Mouse (Mus musculus): ENCODE results near the gene Mus81.
A peak's percentile ranks its signal among the peaks of the same experiment; 100 is the strongest.
"Not testable (repeated sequence)": the region's sequence is repeated elsewhere in the genome, so short reads cannot be mapped to it uniquely, and the experiment has no call there.

Gene Mus81

DNA sequence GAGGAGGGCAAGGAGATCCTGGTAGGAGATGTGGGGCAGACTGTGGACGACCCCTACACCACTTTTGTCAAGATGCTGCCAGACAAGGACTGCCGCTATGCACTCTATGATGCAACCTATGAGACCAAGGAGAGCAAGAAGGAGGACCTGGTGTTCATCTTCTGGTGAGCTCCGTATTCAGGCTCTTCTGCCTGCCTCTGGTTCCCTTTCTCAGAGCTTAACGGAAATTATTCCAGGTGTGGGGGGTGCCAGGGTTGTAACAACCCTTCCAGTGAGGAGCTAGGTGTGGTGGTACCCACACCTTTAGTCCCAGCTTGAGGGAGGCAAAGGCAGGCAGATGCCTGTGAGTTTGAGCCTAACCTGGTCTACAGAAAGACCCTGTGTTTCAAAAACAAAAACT is 4.4 kb upstream of the Mus81 start:
- no peak for DNase-seq (ENCODE audit: low spot score)

DNA sequence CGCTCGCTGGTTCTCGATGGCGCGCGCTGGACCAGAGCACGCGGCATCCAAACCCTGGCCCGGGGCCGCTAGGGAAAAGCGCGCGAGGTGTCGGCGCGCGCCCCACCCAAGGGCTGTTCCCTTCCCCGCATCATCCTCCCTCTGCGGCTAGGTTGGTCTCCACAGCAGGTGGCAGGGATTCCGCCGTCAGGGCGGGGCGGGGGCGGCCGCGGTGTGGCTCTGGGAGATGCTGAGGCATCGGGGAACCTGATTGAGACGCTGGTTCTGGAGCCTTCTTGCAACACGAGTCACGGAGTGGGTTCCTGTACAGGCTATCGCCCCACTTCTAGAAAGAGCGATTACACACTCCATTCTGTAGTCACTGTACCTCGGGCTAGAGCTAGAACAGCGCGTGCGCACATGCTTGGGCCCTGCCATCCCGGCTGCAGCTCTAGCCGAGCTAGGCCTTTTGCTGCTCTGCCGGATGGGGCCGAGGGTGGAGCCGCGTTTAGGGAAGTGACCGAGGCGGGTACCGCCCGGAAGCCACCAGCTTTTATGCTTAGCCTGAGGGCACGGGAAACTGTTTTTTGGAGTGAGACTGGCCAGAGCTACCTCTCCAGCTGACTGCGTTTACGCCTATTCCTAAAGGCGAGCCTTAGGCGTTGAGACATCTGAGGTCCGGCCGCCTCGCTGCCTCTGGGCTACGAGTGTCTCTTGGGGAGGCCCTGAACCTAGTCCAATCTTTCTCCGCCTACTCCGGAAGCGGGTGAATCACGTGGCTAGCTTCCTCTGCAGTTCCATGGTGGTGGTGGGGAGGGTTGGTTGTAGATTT is 2.9 kb upstream of the Mus81 start:
- DNase-seq (ENCODE audit: low spot score) = peak; percentile 78

DNA sequence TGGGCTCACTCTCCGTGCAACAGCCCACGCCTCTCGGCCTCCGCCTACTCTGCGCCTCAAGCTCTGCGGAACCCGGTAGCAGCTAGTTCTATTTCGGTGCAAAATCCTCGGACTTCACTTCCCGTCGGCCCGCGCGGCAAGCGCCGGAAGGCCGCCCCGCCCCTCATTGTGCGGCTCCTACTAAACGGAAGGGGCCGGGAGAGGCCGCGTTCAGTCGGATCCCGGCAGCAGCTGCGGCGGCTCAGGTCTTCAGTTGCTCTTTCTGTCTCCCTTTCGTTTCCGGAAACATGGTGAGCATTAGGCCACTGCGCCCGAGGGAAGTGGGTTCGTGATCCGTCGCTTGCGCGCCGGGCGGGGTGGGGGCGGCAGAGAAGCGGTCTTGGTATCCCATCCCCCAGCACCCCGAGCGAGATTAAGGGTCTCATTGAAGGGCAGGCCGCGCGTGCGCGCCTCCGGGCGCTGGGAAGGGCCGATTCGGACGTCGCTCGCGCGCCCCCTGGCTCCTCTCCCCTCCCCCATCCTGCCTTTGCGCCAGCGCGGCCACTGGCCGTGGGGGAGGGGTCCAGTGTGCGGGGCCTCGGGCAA is 2.2 kb upstream of the Mus81 start, which contains the start of gene Cfl1:
Gene Cfl1, plus strand, starts transcription at position 143 of the 585 bp plus-strand sequence.
- DNase-seq (ENCODE audit: low spot score) = peak; percentile 95

DNA sequence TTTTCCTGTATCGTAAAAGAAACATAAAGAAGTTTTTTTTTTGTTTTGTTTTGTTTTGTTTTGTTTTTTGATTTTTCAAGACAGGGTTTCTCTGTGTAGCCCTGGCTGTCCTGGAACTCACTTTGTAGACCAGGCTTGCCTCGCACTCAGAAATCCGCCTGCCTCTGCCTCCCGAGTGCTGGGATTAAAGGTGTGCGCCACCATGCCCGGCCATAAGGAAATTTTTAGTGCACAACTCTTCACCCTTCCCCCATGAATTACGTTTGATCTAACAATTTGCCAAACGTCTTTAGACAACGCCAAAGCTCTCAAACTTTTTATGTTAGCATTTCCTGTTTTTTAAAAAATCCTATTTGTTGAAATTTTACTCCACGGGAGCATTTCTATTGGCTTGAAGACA is 1.5 kb upstream of the Mus81 start:
- not testable (repeated sequence) for DNase-seq (ENCODE audit: low spot score)

DNA sequence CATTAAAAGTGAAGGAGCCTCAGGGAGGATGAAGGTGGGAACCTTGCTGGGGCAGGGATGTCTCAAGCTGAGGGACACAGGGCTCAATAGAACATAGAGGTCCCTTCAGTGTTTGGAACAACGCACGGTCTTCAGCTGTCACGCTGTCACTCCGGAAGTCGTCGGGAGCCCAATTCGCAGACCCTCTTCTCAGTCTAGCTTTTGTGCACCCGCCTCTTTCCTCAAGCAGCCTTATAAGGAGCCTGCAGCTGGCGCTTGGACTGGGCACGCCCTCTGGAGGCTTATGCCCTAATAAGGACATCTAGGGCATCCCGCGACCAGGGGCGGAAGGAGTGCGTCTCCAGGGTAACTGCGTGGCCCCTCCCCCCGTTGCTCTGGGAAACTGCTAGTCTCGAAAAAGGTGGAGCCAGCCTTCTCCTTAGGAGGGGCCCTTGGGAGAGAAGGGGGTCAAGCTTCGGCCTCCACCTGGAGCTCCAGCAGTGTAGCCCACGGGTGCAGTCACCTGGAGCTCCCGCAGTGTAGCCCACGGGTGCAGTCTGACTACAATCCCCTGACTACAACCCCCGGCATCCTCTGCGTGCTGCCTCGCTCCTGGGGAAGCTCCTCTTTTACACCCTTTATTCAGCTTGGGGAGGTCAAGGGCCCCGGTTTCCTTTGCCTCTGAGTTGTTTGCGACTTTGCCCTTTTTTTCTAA is 823 bp upstream of the Mus81 start:
- peak; percentile 96 for DNase-seq (ENCODE audit: low spot score)

DNA sequence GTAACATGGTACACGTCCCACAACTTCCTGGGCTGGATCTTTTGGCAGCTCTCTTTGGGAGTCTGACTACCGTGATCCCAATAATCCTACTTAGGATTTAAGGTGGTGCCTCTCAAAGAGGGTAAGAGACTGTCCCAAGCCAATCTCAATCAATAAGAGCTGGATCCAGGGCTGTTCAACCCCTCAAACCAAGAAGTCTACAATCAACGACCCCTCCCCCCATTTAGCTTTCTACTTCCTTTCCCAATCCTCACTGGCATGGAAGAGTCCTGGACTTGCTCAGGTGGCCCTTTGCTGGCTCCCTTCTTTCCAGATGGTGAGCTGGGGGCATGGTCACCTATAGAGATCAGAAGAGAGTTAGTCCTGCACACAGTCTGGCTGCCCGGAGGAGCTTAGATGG is 1.4 kb downstream of the Mus81 start:
- no peak for DNase-seq (ENCODE audit: low spot score)

DNA sequence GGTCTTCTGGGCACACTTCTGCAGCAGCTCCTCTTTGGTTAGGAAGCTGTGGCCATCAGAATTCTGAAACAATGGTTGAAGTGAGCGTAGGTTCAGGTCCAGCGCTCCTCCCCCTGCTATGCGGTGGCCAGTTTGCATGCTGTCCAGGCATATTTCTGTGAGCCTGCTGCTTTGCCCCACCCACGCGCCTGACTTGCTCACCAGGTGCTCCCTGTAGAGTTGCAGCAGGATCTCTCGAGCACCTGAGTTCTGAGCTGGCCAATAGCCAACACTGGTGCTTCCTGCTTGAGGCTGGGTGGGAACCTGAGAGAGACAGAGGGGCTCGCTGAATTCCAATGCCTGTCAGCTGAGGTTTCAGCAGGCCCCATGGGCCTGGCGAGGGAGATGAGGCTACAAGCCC is 1.9 kb downstream of the Mus81 start:
- no peak for DNase-seq (ENCODE audit: low spot score)

DNA sequence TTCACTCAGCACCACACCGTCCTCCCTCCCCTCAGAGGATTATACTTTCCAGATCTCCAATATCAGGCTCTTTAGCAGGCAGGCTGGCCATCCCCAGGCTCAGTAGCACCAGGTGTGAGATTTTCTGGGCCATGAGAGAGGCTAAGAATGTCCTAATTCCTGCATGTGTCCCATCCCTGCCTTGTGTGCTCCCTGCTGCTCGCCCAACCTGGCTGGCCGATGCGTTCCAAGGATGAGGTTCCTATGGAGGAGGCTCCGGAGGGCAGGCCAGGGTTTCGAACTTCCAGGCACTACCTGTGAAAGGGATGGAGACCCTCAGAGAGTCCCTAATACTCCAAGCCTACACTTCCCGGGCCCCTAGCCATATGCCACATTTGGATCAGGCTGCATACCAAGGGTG is 2.4 kb downstream of the Mus81 start:
- DNase-seq (ENCODE audit: low spot score) = no peak

DNA sequence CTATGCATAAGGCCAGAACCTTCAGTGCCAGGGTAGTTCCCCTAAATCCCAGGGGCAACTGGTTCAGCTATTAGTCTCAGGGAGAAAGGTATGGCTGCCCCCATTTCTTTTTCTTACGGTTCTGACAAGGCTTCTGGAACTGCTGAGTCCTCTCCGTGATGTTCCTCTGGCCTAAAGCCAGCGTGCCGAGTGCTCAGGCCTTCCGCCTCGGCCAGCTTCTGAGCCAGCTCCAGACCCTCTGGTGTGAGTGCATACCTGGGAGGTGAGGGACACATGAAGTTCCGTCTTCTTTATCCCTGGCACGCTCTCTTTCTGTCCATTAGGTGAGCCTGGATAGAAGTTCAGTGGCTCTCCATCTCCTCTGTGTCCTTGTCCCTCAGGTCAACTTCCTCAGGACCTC is 2.8 kb downstream of the Mus81 start:
- no peak for DNase-seq (ENCODE audit: low spot score)

DNA sequence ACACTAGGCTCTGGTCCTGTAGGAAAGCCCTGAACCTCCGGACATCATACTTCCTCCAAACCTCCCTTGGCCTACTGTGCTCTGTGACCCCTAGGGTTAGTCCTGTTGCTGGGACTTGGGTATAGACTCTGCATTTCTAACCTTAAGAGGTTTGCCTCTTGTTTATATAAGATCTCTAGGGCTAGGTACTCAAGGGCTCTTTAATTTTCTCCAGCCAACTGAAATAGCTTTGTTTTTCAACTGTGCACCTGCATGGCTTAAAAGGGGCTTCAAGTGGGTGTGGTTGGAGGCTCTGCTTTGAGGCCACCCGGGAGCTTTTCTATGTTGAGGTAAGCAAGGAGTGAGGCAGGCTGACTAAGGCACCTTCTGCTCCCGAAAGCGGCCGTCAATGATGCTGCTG is 3.7 kb downstream of the Mus81 start:
- DNase-seq (ENCODE audit: low spot score) = no peak

DNA sequence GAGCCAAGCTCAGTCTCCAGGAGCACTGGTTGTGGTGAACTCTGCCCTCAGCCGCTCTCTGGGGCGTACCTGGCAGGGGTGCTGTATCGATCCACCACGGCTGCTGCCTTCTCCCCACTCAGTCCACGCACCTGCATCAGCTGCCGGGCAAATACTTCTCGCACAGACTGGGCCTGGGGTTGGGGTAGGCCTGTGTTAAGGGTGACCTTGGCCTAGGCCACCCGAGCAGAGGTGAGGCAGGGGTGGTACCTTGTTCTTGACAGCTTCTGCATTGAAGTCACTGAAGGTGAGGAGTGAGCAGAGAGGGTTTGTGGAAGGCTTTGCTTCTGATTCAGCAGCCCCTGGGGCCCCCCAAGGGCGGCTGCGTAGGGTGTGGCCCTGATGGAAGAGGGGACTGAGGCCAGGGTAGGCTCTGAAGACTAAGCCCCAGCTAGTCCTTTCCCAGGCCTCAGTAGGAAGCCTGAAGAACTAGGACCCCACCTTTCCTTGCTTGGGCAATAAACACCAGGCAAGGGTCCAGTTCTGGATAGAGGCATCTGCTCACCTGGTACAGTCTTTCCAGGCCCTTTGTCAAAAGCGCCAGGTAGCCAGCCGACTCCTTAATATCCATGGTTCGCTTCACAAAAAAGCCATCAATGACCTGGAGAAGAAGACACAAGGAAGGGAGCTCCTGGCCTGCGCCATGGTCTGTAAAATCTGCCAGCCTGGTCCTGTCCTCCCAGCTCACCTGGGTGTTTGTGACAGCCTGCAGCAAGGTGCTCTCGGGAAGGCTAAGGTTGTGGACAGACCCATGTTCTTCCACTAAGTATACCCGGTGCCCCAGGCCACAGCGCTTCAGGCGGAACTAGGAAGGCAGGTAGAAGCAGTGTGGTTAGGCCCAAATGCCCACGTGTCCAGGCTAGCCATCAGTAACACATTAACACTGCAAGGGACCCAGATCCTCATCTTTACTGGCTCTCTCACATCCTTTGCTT is 4.5 kb downstream of the Mus81 start:
- DNase-seq (ENCODE audit: low spot score) = no peak

DNA sequence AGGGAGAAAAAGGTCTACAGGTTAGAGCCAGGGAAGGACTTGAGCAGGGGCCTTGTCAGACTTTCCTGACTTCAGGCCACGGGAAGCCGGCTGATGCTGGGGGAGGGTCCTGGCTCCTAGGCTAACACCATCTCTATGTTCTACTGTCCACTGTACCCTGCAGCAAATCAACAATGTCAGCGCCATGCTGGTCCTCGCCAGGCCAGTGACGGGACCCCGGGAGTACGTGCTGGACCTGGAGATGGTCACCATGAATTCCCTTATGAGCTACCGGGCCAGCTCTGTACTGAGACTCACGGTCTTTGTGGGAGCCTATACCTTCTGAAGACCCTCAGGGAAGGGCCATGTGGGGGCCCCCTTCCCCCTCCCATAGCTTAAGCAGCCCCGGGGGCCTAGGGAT is 6.8 kb downstream of the Mus81 start:
- no peak for DNase-seq (ENCODE audit: low spot score)

DNA sequence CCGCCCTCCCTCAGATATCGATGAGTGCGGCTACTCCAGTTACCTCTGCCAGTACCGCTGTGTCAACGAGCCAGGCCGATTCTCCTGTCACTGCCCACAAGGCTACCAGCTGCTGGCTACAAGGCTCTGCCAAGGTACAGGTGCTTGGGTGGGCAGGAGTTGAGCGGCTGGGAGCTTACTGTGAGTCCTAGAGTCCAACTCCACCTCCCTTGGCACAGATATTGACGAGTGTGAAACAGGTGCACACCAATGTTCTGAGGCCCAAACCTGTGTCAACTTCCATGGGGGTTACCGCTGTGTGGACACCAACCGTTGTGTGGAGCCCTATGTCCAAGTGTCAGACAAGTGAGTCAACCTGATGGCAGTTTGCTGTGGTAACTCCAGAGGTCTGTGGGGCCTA is 8.2 kb downstream of the Mus81 start:
- no peak for DNase-seq (ENCODE audit: low spot score)

DNA sequence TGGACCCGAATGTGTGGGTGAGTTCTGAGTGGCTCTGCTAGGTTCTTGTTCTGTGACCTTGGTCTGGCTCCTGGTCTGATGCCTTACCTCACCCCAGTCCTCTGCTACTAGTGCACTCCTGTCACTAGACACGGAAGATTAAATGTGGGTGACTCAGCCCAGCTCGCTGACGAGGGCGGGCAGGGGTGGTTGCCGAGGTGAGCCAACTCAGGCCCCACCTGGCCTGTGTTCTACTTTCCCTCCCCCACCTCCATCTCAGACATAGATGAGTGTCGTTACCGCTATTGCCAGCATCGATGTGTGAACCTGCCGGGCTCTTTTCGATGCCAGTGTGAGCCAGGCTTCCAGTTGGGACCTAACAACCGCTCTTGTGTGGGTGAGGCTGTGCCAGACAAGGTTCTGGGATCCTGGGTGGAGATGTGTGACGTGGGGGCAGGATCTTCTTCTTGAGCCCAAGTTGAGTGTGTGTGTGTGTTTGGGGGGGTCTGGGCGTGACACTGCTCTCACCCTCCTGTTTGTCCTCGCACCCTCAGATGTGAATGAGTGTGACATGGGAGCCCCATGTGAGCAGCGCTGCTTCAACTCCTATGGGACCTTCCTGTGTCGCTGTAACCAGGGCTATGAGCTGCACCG is 10.4 kb downstream of the Mus81 start:
- DNase-seq (ENCODE audit: low spot score) = no peak

DNA sequence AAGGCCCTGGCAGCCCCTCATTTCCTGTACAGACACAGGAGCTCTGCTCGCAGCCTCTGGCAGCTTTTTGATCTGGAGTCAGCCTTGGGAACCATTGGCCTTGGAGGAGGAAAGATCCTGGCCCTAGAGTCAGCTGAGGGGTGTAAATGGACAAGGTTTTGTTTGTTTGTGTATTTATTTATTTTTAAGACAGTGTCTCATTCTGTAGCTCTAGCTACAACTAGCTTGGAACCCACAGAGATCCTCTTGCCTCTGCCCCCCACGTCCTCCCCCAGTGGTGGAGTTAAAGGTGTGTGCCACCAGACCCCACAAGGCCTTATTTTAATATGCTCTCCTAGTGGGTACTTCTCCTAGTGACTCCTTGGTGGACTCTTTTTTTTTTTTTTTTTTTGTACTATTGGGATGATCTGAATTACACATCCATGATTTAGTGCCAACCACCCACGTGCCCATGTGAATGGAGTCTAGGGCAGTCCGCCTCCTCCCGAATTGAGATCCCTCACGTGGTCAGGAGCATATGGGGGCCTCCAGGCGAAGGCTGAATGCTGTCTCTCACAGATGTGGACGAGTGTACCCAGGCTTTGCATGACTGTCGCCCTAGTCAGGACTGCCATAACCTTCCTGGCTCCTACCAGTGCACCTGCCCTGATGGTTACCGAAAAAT is 11.1 kb downstream of the Mus81 start:
- DNase-seq (ENCODE audit: low spot score) = no peak

DNA sequence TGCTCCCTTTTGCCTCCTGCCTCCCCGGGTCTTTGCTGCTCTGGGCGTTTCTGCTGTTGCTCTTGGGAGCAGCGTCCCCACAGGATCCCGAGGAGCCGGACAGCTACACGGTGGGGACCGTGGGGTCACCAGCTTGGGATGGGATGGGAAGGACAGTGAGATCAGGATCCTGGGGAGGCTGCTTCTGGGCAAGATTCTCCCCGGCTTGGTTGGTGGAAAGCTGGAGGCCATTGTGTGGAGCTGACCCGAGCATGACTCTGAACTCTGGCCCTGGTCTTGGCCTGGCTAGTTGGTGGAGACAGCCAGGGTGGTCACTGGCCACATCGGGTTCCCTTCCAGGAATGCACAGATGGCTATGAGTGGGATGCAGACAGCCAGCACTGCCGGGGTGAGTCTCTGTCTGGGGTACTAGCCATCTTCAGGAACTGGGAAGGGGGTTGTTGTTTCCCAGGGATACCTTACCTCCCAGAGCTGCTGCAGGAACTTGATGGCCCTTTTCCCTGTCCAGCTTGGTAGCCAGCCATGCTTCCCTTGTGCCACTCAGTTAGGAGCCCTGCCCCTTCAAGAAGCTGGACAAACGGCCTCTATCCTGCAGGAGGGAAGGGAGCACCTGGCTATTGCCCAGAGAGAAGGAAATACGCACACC is 13.0 kb downstream of the Mus81 start:
- DNase-seq (ENCODE audit: low spot score) = no peak

DNA sequence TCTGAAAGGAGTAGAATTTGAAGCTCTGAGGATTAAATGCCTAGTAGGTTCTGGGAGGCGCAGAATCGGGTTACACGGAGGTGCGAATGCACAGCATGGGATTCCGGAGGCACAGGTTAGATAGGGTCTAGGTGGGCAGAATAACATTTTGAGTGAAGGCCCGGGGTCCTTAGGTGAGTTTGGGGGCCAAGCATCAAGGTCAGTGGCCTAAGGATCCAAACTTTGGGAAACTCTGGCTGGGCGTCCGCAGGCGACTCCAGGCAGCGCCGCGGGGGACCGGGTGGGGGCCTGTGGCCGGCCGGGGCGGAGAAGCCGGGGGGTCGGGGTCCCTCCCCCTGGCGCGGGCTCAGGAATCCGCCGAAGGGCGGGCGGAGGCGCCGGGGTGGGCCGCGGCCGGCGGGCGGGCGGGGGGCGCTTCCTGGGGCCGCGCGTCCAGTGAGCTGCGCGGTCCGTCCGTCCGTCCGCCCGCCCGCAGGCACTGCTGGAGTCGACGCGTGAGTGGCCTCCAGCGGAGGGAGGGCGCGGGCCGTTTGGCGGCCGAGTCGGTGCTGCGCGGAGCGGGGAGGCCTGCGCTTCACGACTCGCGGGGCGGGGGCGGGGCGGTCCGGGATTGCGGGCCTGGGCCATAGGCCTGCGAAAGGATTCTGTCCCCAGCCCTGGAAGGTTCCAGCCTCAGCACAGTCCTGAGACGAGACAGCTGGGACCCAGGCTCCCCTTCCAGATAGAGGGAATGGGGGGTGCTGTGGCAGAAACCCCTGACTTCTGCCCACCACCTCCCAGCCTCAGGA is 13.7 kb downstream of the Mus81 start:
- peak; percentile 59 for DNase-seq (ENCODE audit: low spot score)

DNA sequence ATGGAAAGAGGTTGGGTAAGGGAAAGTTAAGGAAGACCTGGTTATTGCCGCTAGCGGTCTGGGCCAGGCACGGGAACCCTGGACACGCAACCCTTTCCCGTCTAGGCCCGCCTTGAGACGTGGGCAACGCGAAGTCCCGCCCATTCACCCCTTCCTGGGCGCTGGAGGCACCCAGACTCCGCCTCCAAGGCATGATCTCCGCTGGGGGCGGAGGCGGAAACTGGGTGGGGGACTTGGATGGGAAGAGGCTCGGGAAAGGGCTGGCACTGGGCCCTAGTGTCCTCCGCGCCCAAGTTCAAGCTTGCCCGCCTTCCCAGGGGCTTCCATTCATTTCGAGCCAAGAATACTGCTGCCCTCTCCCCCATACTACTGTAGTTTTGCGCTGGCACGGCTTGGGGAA is 14.5 kb downstream of the Mus81 start, which contains the start of gene Efemp2:
Gene Efemp2, plus strand, starts transcription at position 235 of the 400 bp plus-strand sequence.
- peak; percentile 87 for DNase-seq (ENCODE audit: low spot score)

DNA sequence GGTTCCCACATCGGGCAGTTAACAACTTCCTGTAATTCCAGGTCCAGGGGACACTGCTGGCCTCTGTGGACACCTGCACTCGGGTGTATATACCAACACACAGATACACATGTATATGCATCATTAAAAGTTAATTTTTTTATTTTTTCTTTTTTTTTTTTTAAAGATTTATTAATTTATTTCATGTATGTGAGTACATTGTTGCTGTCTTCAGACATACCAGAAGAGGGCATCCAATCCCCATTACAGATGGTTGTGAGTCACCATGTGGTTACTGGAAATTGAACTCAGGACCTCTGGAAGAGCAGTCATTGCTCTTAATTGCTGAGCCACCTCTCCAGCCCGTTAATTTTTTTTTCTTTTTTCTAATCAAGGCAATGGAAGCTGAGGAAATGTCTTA is 15.3 kb downstream of the Mus81 start:
- no peak for DNase-seq (ENCODE audit: low spot score)

DNA sequence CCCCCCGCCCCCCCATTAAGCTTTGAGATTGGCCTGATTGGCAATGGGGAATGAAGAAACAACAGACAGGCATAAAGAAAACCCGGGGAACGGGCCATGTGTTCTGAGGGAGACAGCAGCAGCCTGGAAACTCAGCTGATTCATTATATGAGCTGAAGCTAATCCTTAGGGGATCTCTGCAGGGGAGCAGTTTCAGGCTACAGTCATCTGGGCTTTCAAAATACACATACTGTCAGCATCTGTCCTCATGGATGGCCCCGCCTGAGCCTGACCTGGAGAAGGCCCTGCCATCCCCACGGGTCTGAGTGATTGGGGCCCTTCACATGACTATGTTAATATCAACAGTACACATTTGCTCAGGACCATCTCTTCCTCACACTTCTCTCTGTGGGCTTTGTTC is 16.4 kb downstream of the Mus81 start:
- DNase-seq (ENCODE audit: low spot score) = no peak

All from ovary, postnatal 36 days (tissue).